Mouse (Mus musculus) heart, postnatal 0 days (tissue): Measurements from ENCODE around the gene Hdac8. TPM values are rescaled to one million over a fixed set of nuclear protein-coding genes. Genes with fewer than 3 reads are reported as not detected.

Source experiments
- ATAC-seq: fragments of 200-750 bp; cut with Nextera tagmentation; 2 replicates; pipeline ENCODE4 v1.8.0; 2017; ENCODE audit warnings: low read depth, moderate number of reproducible peaks, moderate library complexity; ENCODE audit not compliant: insufficient read depth
- DNase-seq: peaks from one replicate; pipeline ENCODE4 v3.0.0-alpha.2; 2016; ENCODE audit warnings: low spot score
- H3K27ac ChIP-seq: fragments of 300-500 bp; sonication (generic); 2 replicates; pipeline ENCODE4 v1.5.1; 2014; ENCODE audit warnings: low read depth, mild to moderate bottlenecking
- H3K27me3 ChIP-seq: fragments of 300-500 bp; sonication (generic); 2 replicates; pipeline ENCODE4 v1.6.1; 2014; ENCODE audit warnings: low read length, mixed read lengths; ENCODE audit not compliant: control insufficient read depth, insufficient read depth
- H3K36me3 ChIP-seq: fragments of 300-500 bp; sonication (generic); replicated peaks from 2 replicates; pipeline ENCODE4 v1.6.1; 2014; ENCODE audit warnings: low read length, mixed read lengths; ENCODE audit not compliant: control insufficient read depth, insufficient read depth
- H3K4me1 ChIP-seq: fragments of 300-500 bp; sonication (generic); 2 replicates; pipeline ENCODE4 v1.6.1; 2014; ENCODE audit warnings: antibody characterized with exemption; ENCODE audit not compliant: control insufficient read depth, insufficient read depth
- H3K4me2 ChIP-seq: fragments of 300-500 bp; sonication (generic); 2 replicates; pipeline ENCODE4 v1.6.1; 2014; ENCODE audit warnings: low read depth, mild to moderate bottlenecking, low read length, moderate library complexity
- H3K4me3 ChIP-seq: fragments of 300-500 bp; sonication (generic); 2 replicates; pipeline ENCODE4 v1.5.1; 2014; ENCODE audit warnings: low read depth, low read length
- H3K9ac ChIP-seq: fragments of 300-500 bp; sonication (generic); replicated peaks from 2 replicates; pipeline ENCODE4 v1.6.1; 2014; ENCODE audit warnings: low read depth, low read length, mixed read lengths
- H3K9me3 ChIP-seq: fragments of 300-500 bp; sonication (generic); replicated peaks from 2 replicates; pipeline ENCODE4 v1.6.1; 2016; ENCODE audit warnings: low read length; ENCODE audit not compliant: control insufficient read depth
- CTCF ChIP-seq: IDR thresholded peaks from 2 replicates; pipeline ENCODE4 v1.5.1; 2016; ENCODE audit warnings: antibody characterized with exemption, control low read depth, low read depth
- EP300 ChIP-seq: IDR thresholded peaks from 2 replicates; pipeline ENCODE4 v1.6.1; 2016; ENCODE audit warnings: antibody characterized with exemption, low read depth
- WGBS: fragments of 180-500 bp; shearing (Covaris S2); extraction: QIAGEN DNeasy Blood & Tissue Kit; methylation state at CpG from one replicate; pipeline ENCODE4 v1.1.7; 2014; 5-methylcytosine and 5-hydroxymethylcytosine counted together
- polyA plus RNA-seq: library from polyadenylated mRNA; unstranded; fragments of >200 nt; fragmentation: Nextera tagmentation; extraction: Ambion mirVana; gene quantifications from 2 replicates; pipeline ENCODE4 v1.2.1, GENCODE M21; 2015
- total RNA-seq: library from RNA; depleted of rRNA; stranded (reverse); fragments of >200 nt; gene quantifications from 2 replicates; pipeline ENCODE4 v1.2.3, GENCODE M21; 2014; ENCODE audit warnings: low replicate concordance; rRNA removed

Gene Hdac8
- total RNA-seq = 0.38 and 9.0 TPM in 2 replicates
- polyA plus RNA-seq = 3.6 and 4.0 TPM in 2 replicates

DNA sequence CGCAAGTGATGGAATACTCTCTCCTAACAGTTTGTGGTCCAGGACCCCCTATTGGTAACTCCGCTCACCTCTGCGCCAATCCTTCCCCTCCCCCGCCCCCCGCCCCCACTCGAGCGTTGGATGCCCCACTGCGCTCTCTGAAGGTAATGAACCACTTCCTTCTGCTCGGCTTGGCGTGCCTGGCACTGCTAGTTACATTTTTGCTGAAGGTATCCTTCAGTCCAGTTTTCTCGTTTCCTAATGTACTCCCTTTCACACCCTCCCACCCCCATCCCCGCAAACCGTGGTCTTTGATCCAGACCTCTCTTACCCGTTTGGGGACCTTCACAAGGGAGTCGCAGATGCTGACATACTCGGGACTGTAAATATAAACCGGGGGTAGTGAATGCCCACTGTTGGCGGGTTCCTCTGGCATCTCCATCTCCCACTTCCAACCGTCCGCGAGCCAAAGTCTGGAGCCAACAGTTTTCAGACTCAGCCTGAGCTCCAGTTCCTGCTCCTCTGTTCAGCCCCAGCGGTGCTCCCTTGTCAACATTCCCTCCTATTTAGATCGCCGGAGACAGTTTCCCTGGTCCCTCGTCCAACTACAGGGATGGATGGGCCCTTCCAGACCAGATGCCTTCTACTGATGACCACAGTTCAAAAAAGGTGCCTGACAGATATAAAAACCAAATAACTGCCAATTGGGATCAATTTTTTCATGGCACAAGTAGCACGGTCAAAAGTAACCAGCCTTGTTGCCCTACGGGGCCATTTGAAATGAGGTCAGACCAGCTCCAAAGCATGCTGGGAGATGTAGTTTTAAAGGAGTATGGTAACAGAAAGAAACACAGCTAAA is at the start of gene Hdac8:
Hdac8 (minus strand) TSS at position 716 of the 838 bp plus-strand sequence.
- WGBS = 14% methylated on average over 25 of the region's 27 CpGs
- Histone ChIP-seq H3K9me3 (no peaks in the 10 kb centered on the region), H3K27ac (no peak within 1 kb of the TSS), H3K27me3 (no peaks in the 10 kb centered on the region), H3K4me3 (peak within 1 kb of the TSS; percentile 63), H3K9ac (peak within 1 kb of the TSS; percentile 54), H3K36me3 (no peaks in the 10 kb centered on the region), H3K4me2 (peak within 1 kb of the TSS; percentile 71), H3K4me1 (no peaks in the 10 kb centered on the region)
- DNase-seq (peak; percentile 38), ATAC-seq (peak; percentile 88)
- TF ChIP-seq EP300 (no peak), CTCF (no peak)

DNA sequence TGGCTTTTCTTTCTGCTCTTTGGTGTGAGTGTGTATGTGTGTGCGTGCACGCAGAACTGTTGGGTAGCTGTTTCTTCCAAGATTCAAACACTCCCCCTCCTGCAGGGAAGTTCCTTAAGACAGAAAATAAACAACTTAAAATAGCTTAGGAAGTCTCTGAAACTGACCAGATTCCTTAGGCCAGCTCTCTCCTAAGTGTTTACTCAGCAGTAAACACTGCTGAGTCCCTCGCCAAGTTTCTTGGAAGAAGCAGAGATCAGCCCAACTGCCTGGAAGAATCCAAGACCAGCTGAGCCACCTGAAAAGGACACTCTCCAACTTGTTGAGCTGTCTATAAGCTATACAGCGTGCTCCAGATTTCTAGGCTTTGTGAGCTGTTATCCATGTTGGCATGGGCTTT is 4.0 kb upstream of the Hdac8 start:
- Histone ChIP-seq H3K27me3 (no peaks in the 10 kb centered on the region), H3K4me3 (no peak overlapping the region), H3K9me3 (no peaks in the 10 kb centered on the region), H3K9ac (no peak overlapping the region), H3K4me2 (no peak overlapping the region), H3K27ac (no peak overlapping the region), H3K4me1 (no peaks in the 10 kb centered on the region), H3K36me3 (no peaks in the 10 kb centered on the region)
- WGBS = 68% methylated on average over 4 of the region's 4 CpGs
- ATAC-seq = no peak
- TF ChIP-seq EP300 (no peak), CTCF (no peak)
- DNase-seq = no peak

DNA sequence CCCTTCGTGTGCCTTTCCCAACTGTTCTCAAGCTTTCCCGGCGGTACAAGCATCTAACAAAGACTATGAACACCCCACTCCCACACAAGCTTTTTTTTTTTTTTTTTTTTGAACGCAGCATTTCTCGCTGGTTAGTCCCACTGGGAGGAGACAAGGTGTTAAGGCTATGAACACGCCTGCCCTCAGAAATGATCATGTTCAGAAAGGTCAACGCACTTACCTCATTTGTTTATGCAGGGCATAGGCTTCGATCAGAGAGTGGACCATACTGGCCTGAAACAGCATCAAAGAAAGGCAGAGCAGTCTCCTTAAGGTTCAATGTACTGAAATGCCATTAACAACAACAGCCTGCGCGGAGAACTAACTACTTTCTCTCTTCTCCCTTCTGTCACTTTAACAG is 980 bp downstream of the Hdac8 start:
- DNase-seq = no peak
- no peak for ATAC-seq
- WGBS = 28% methylated on average over 10 of the region's 10 CpGs
- Histone ChIP-seq H3K4me3 (peak overlapping the region; percentile 63), H3K27me3 (no peaks in the 10 kb centered on the region), H3K9ac (no peak overlapping the region; the same call in 1 of the 2 replicates), H3K4me1 (no peaks in the 10 kb centered on the region), H3K36me3 (0 out of 2 replicates have a peak, but pooled peaks cover 5% of the 10 kb centered on the region), H3K9me3 (no peaks in the 10 kb centered on the region), H3K4me2 (peak overlapping the region; percentile 71), H3K27ac (no peak overlapping the region)
- no peak for TF ChIP-seq CTCF
- no peak for TF ChIP-seq EP300

DNA sequence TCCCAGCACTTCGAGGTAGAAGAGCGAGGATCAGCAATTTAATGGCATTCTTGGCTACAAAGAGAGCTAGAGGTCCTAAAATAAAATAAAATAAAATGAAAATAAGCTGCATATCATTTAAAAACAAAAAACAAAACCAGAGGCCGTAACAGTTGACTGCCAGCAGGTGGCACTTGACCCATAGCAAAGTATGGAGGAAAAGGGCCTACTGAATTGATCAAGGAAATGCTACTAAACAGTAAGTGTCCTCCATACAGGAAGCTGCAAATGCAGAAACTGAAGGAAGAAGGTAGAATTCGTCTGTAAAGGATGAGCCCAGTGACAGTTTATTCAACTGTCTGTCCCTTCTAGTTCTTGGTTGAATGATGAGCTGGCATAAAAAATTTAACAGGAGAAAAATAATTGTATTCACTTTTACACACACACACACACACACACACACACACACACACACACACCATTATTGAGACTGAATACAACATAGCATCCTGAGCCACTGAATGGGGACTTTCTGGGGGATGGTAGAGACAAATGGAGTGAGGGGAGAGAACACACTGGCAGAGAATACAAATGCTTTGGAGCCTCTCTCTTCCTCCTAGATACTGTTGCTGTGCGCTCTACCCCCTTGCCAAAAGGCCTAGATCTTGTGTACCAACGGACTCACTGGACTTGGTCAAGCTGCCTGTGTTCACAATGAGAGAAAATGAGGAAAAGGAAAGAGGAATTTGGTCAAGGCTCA is 11.0 kb downstream of the Hdac8 start:
- TF ChIP-seq CTCF (peak; percentile 58), EP300 (no peak)
- WGBS = 57% methylated on average over 6 of the region's 6 CpGs
- H3K27me3 ChIP-seq = no peaks in the 10 kb centered on the region
- ATAC-seq (no peak), DNase-seq (no peak)
- H3K9me3 ChIP-seq = no peaks in the 10 kb centered on the region
- H3K36me3 ChIP-seq = 0 out of 2 replicates have a peak, but pooled peaks cover 4% of the 10 kb centered on the region
- no peak overlapping the region for H3K4me3 ChIP-seq
- H3K9ac ChIP-seq = no peak overlapping the region
- no peaks in the 10 kb centered on the region for H3K4me1 ChIP-seq
- no peak overlapping the region for H3K4me2 ChIP-seq
- no peak overlapping the region for H3K27ac ChIP-seq

DNA sequence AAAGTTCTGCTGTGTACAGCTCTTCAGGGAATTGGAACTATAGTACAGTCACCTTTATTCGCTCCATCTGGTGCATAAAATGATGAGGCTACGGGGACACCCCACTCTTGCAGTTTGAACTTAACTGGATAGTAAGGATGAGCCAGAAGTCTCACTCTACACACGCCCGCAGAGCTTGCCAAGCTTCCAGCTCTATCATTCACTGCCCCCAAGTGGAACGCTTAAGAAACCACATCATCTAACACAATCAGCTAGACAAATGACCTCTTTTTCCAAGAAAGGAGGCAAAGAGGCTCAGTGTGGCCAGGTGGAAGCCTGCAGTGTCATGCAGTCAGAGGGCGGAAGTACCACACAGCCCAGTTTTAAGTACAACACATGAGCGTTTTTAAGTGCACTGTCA is 19.6 kb downstream of the Hdac8 start:
- no peak for DNase-seq
- ATAC-seq = no peak
- Histone ChIP-seq H3K9ac (no peak overlapping the region), H3K36me3 (no peaks in the 10 kb centered on the region), H3K27me3 (no peaks in the 10 kb centered on the region), H3K4me3 (no peak overlapping the region), H3K9me3 (no peaks in the 10 kb centered on the region), H3K27ac (no peak overlapping the region), H3K4me1 (no peaks in the 10 kb centered on the region), H3K4me2 (no peak overlapping the region)
- TF ChIP-seq CTCF = no peak
- TF ChIP-seq EP300 = no peak
- WGBS = 70% methylated on average over 7 of the region's 7 CpGs
